Mouse (Mus musculus): ENCODE data around the gene Shkbp1.

- TF ChIP-seq CTCF (IDR thresholded peaks at IDR 0.05; ENCODE audit: borderline replicate concordance, insufficient read depth, low read depth, low read length) = no peak
- no peak for TF ChIP-seq POLR2A (IDR thresholded peaks at IDR 0.05; ENCODE audit: borderline replicate concordance, insufficient read depth, low read length)
Observed at GRCm38 (mm10) chr7:27342595-27342994, 13.2 kb downstream of the Shkbp1 start.

All from cerebellum, adult 2 months (tissue).